Mouse (Mus musculus): ENCODE results near the gene Thra. TPM values are rescaled to one million over a fixed set of nuclear protein-coding genes. Genes with fewer than 3 reads are reported as not detected.

Thra gene
- polyA plus RNA-seq, 1 experiment from 2014 or later, result 9.8 TPM

GRCm38 (mm10) chr11:98794469-98795014, 54.1 kb downstream of the Thra start:
- WGBS (ENCODE audit: missing documents), result 0% methylated on average over 18 of the region's 30 CpGs

GRCm38 (mm10) chr11:98795015-98795713, 54.7 kb downstream of the Thra start, which contains the start of gene Msl1:
TSS of gene Msl1 (plus strand) at chr11:98795516.
- H3K4me3 ChIP-seq (ENCODE audit: inconsistent target), result peak within 1 kb of the TSS; percentile 81

More at GRCm38 (mm10) chr11:98794469-98795014, 54.1 kb downstream of the Thra start:
- Histone ChIP-seq H3K4me3 (ENCODE audit: inconsistent target) (peak overlapping the region; percentile 42), H3K36me3 (ENCODE audit: inconsistent target) (peaks cover 5% of the 10 kb centered on the region; the same call in 1 of the 2 replicates), H3K27ac (peak overlapping the region; percentile 77), H3K79me2 (ENCODE audit: inconsistent target) (peaks cover 35% of the 10 kb centered on the region)

GRCm38 (mm10) chr11:98795714-98796514, 55.5 kb downstream of the Thra start:
- Histone ChIP-seq H3K79me2 (ENCODE audit: inconsistent target) (peaks cover 49% of the 10 kb centered on the region), H3K36me3 (ENCODE audit: inconsistent target) (peaks cover 15% of the 10 kb centered on the region), H3K27ac (peak overlapping the region; percentile 50), H3K4me3 (ENCODE audit: inconsistent target) (peak overlapping the region; percentile 81)
- under 1% methylated on average over 71 of the region's 74 CpGs for WGBS (ENCODE audit: missing documents)

More at GRCm38 (mm10) chr11:98795015-98795713, 54.7 kb downstream of the Thra start, which contains the start of gene Msl1:
- peaks cover 10% of the 10 kb centered on the region for H3K36me3 ChIP-seq (ENCODE audit: inconsistent target)
- peaks cover 41% of the 10 kb centered on the region for H3K79me2 ChIP-seq (ENCODE audit: inconsistent target)
- WGBS (ENCODE audit: missing documents), result under 1% methylated on average over 36 of the region's 89 CpGs
- H3K27ac ChIP-seq, result peak within 1 kb of the TSS; percentile 77

- Histone ChIP-seq H3K79me2 (ENCODE audit: inconsistent target) (peaks cover 56% of the 10 kb centered on the region), H3K27ac (peak overlapping the region; percentile 50), H3K4me3 (ENCODE audit: inconsistent target) (peak overlapping the region; percentile 81), H3K36me3 (ENCODE audit: inconsistent target) (peaks cover 15% of the 10 kb centered on the region)
- 4% methylated on average over 23 of the region's 23 CpGs for WGBS (ENCODE audit: missing documents)
Observed at GRCm38 (mm10) chr11:98796515-98797216, 56.2 kb downstream of the Thra start.

- peaks cover 63% of the 10 kb centered on the region for H3K79me2 ChIP-seq (ENCODE audit: inconsistent target)
- H3K4me3 ChIP-seq (ENCODE audit: inconsistent target), result peak overlapping the region; percentile 81
- WGBS (ENCODE audit: missing documents), result 15% methylated on average over 5 of the region's 5 CpGs
- no peak overlapping the region for H3K27ac ChIP-seq
- H3K36me3 ChIP-seq (ENCODE audit: inconsistent target), result peaks cover 15% of the 10 kb centered on the region
Observed at GRCm38 (mm10) chr11:98797306-98797705, 56.9 kb downstream of the Thra start.

- Histone ChIP-seq H3K79me2 (ENCODE audit: inconsistent target) (peaks cover 64% of the 10 kb centered on the region), H3K27ac (no peak overlapping the region), H3K4me3 (ENCODE audit: inconsistent target) (no peak overlapping the region), H3K36me3 (ENCODE audit: inconsistent target) (peaks cover 18% of the 10 kb centered on the region)
- WGBS (ENCODE audit: missing documents), result 70% methylated on average over 4 of the region's 4 CpGs
Observed at GRCm38 (mm10) chr11:98797909-98798308, 57.5 kb downstream of the Thra start.

- H3K36me3 ChIP-seq (ENCODE audit: inconsistent target), result peaks cover 36% of the 10 kb centered on the region
- H3K79me2 ChIP-seq (ENCODE audit: inconsistent target), result peaks cover 50% of the 10 kb centered on the region
- H3K4me3 ChIP-seq (ENCODE audit: inconsistent target), result no peak within 1 kb of the TSS
- 86% methylated on average over 4 of the region's 5 CpGs for WGBS (ENCODE audit: missing documents)
- no peak within 1 kb of the TSS for H3K27ac ChIP-seq
Observed at GRCm38 (mm10) chr11:98804605-98805004, 64.2 kb downstream of the Thra start, which contains the start of gene Casc3. TSS of gene Casc3 (plus strand) at chr11:98804905.

- H3K27ac ChIP-seq, result no peak overlapping the region
- H3K4me3 ChIP-seq (ENCODE audit: inconsistent target), result no peak overlapping the region
- H3K36me3 ChIP-seq (ENCODE audit: inconsistent target), result peaks cover 19% of the 10 kb centered on the region
- WGBS (ENCODE audit: missing documents), result 91% methylated on average over 2 of the region's 2 CpGs
- peaks cover 55% of the 10 kb centered on the region for H3K79me2 ChIP-seq (ENCODE audit: inconsistent target)
Observed at GRCm38 (mm10) chr11:98808417-98808816, 68.0 kb downstream of the Thra start.

- Histone ChIP-seq H3K27ac (peak overlapping the region; percentile 61), H3K36me3 (ENCODE audit: inconsistent target) (peaks cover 12% of the 10 kb centered on the region), H3K79me2 (ENCODE audit: inconsistent target) (peaks cover 65% of the 10 kb centered on the region), H3K4me3 (ENCODE audit: inconsistent target) (peak overlapping the region; percentile 80)
- WGBS (ENCODE audit: missing documents), result under 1% methylated on average over 84 of the region's 84 CpGs
Observed at GRCm38 (mm10) chr11:98809457-98810290, 69.2 kb downstream of the Thra start.

GRCm38 (mm10) chr11:98810686-98811085, 70.2 kb downstream of the Thra start:
- Histone ChIP-seq H3K36me3 (ENCODE audit: inconsistent target) (peaks cover 1% of the 10 kb centered on the region), H3K79me2 (ENCODE audit: inconsistent target) (peaks cover 66% of the 10 kb centered on the region), H3K27ac (peak overlapping the region; percentile 47), H3K4me3 (ENCODE audit: inconsistent target) (peak overlapping the region; percentile 80)
- 75% methylated on average over 7 of the region's 7 CpGs for WGBS (ENCODE audit: missing documents)

- Histone ChIP-seq H3K36me3 (ENCODE audit: inconsistent target) (peaks cover 14% of the 10 kb centered on the region; the same call in 1 of the 2 replicates), H3K4me3 (ENCODE audit: inconsistent target) (no peak overlapping the region), H3K27ac (peak overlapping the region; percentile 66), H3K79me2 (ENCODE audit: inconsistent target) (peaks cover 84% of the 10 kb centered on the region)
- 0% methylated on average over 1 of the region's 1 CpGs for WGBS (ENCODE audit: missing documents)
Observed at GRCm38 (mm10) chr11:98816706-98817239, 76.3 kb downstream of the Thra start.
